Mouse (Mus musculus): Measurements from ENCODE around the gene Dennd1c. TPM values are rescaled to one million over a fixed set of nuclear protein-coding genes. Genes with fewer than 3 reads are reported as not detected.

Dennd1c gene
- total RNA-seq, 1 experiment = 0.45 TPM

- TF ChIP-seq ZNF384 (IDR thresholded peaks at IDR 0.05; ENCODE audit: low read depth, low read length) = no peak
- no peak for TF ChIP-seq ZC3H11A (IDR thresholded peaks at IDR 0.05; ENCODE audit: borderline replicate concordance, low read depth, low read length)
- H3K4me3 ChIP-seq (ENCODE audit: insufficient read depth in 1 of 2, low read depth in 1 of 2, low read length in 2 of 2, poor library complexity in 1 of 2, severe bottlenecking in 1 of 2) = peak overlapping the region in 1 of 2 experiments; percentile 27; a peak in 1 of 4 replicates
- H3K27ac ChIP-seq (ENCODE audit: insufficient read depth, low read depth, low read length, poor library complexity, severe bottlenecking) = no peak overlapping the region
- H3K9me3 ChIP-seq (ENCODE audit: control insufficient read depth, insufficient read depth, low read depth, low read length) = no peaks in the 10 kb centered on the region
- peaks cover 0 to 7% of the 10 kb centered on the region in 2 experiments; a peak in 2 of 4 replicates for H3K4me1 ChIP-seq (ENCODE audit: control insufficient read depth in 2 of 2, insufficient read depth in 2 of 2, low read length in 2 of 2, poor library complexity in 1 of 2)
- in situ Hi-C loops (cut with MboI; ENCODE audit: low sequenced_read_pairs in 2 of 2, unreplicated experiment in 2 of 2) = no loop called here
- DNase-seq (ENCODE audit: low read depth, low spot score) = no peak
- H3K36me3 ChIP-seq (ENCODE audit: control insufficient read depth, insufficient read depth, low read length, poor library complexity, severe bottlenecking) = no peaks in the 10 kb centered on the region
- H3K9ac ChIP-seq (ENCODE audit: insufficient read depth, low read depth, low read length, poor library complexity, severe bottlenecking) = no peak overlapping the region
Observed at GRCm38 (mm10) chr17:57038978-57039377, 39.3 kb downstream of the Dennd1c start.

- Histone ChIP-seq H3K4me3 (ENCODE audit: insufficient read depth in 1 of 2, low read depth in 1 of 2, low read length in 2 of 2, poor library complexity in 1 of 2, severe bottlenecking in 1 of 2) (peak overlapping the region; percentile 66 to 72; a peak in 3 of 4 replicates), H3K9me3 (ENCODE audit: control insufficient read depth, insufficient read depth, low read depth, low read length) (no peaks in the 10 kb centered on the region), H3K9ac (ENCODE audit: insufficient read depth, low read depth, low read length, poor library complexity, severe bottlenecking) (peak overlapping the region; percentile 80; the same call in 1 of the 2 replicates), H3K36me3 (ENCODE audit: control insufficient read depth, insufficient read depth, low read length, poor library complexity, severe bottlenecking) (peaks cover 10% of the 10 kb centered on the region), H3K27ac (ENCODE audit: insufficient read depth, low read depth, low read length, poor library complexity, severe bottlenecking) (no peak overlapping the region), H3K4me1 (ENCODE audit: control insufficient read depth in 2 of 2, insufficient read depth in 2 of 2, low read length in 2 of 2, poor library complexity in 1 of 2) (peaks cover 3 to 8% of the 10 kb centered on the region in 2 experiments; a peak in 1 of 4 replicates)
- TF ChIP-seq ZC3H11A (IDR thresholded peaks at IDR 0.05; ENCODE audit: borderline replicate concordance, low read depth, low read length) (no peak), HCFC1 (IDR thresholded peaks at IDR 0.05; ENCODE audit: borderline replicate concordance, insufficient read depth, low read length) (no peak)
- in situ Hi-C loops (cut with MboI; ENCODE audit: low sequenced_read_pairs in 2 of 2, unreplicated experiment in 2 of 2) = no loop called here
- no peak for DNase-seq (ENCODE audit: low read depth, low spot score)
Observed at GRCm38 (mm10) chr17:57032854-57033253, 45.5 kb downstream of the Dennd1c start.

GRCm38 (mm10) chr17:57031661-57032420, 46.5 kb downstream of the Dennd1c start:
- in situ Hi-C loops (cut with MboI; ENCODE audit: low sequenced_read_pairs in 2 of 2, unreplicated experiment in 2 of 2) = no loop called here
- TF ChIP-seq MAFK (IDR thresholded peaks at IDR 0.05; ENCODE audit: insufficient read depth, low read depth, low read length) (no peak), HCFC1 (IDR thresholded peaks at IDR 0.05; ENCODE audit: borderline replicate concordance, insufficient read depth, low read length) (peak; percentile 55; the same call in 1 of the 2 replicates), CHD2 (IDR thresholded peaks at IDR 0.05; ENCODE audit: low read depth, low read length) (peak; percentile 97), ZC3H11A (IDR thresholded peaks at IDR 0.05; ENCODE audit: borderline replicate concordance, low read depth, low read length) (no peak)
- peak; percentile 100 for DNase-seq (ENCODE audit: low read depth, low spot score)
- Histone ChIP-seq H3K4me3 (ENCODE audit: insufficient read depth in 1 of 2, low read depth in 1 of 2, low read length in 2 of 2, poor library complexity in 1 of 2, severe bottlenecking in 1 of 2) (peak overlapping the region; percentile 66 to 72), H3K4me1 (ENCODE audit: control insufficient read depth in 2 of 2, insufficient read depth in 2 of 2, low read length in 2 of 2, poor library complexity in 1 of 2) (peaks cover 3 to 7% of the 10 kb centered on the region in 2 experiments; a peak in 1 of 4 replicates), H3K9me3 (ENCODE audit: control insufficient read depth, insufficient read depth, low read depth, low read length) (no peaks in the 10 kb centered on the region), H3K36me3 (ENCODE audit: control insufficient read depth, insufficient read depth, low read length, poor library complexity, severe bottlenecking) (peaks cover 18% of the 10 kb centered on the region), H3K9ac (ENCODE audit: insufficient read depth, low read depth, low read length, poor library complexity, severe bottlenecking) (peak overlapping the region; percentile 80), H3K27ac (ENCODE audit: insufficient read depth, low read depth, low read length, poor library complexity, severe bottlenecking) (peak overlapping the region; percentile 35)

GRCm38 (mm10) chr17:57030931-57031660, 47.2 kb downstream of the Dennd1c start, which contains the start of gene Khsrp:
Gene Khsrp (minus strand): TSS chr17:57031522.
- in situ Hi-C loops (cut with MboI; ENCODE audit: low sequenced_read_pairs in 2 of 2, unreplicated experiment in 2 of 2) = no loop called here
- H3K27ac ChIP-seq (ENCODE audit: insufficient read depth, low read depth, low read length, poor library complexity, severe bottlenecking) = peak within 1 kb of the TSS; percentile 90
- H3K36me3 ChIP-seq (ENCODE audit: control insufficient read depth, insufficient read depth, low read length, poor library complexity, severe bottlenecking) = peaks cover 25% of the 10 kb centered on the region
- peaks cover 3 to 7% of the 10 kb centered on the region in 2 experiments; a peak in 1 of 4 replicates for H3K4me1 ChIP-seq (ENCODE audit: control insufficient read depth in 2 of 2, insufficient read depth in 2 of 2, low read length in 2 of 2, poor library complexity in 1 of 2)
- TF ChIP-seq HCFC1 (IDR thresholded peaks at IDR 0.05; ENCODE audit: borderline replicate concordance, insufficient read depth, low read length) = peak; percentile 9; the same call in 1 of the 2 replicates
- no peak for TF ChIP-seq MAFK (IDR thresholded peaks at IDR 0.05; ENCODE audit: insufficient read depth, low read depth, low read length)
- no peak for DNase-seq (ENCODE audit: low read depth, low spot score)
- peak within 1 kb of the TSS; percentile 98 for H3K9ac ChIP-seq (ENCODE audit: insufficient read depth, low read depth, low read length, poor library complexity, severe bottlenecking)
- peak within 1 kb of the TSS; percentile 95 to 99 for H3K4me3 ChIP-seq (ENCODE audit: insufficient read depth in 1 of 2, low read depth in 1 of 2, low read length in 2 of 2, poor library complexity in 1 of 2, severe bottlenecking in 1 of 2)
- H3K9me3 ChIP-seq (ENCODE audit: control insufficient read depth, insufficient read depth, low read depth, low read length) = no peaks in the 10 kb centered on the region

Measured in ES-E14 (cell line).